Mouse (Mus musculus): ENCODE measurements around the gene Sik3. TPM values are rescaled to one million over a fixed set of nuclear protein-coding genes. Genes with fewer than 3 reads are reported as not detected.
"Not testable (repeated sequence)": the region's sequence is repeated elsewhere in the genome, so short reads cannot be mapped to it uniquely, and the experiment has no call there.

Gene Sik3
- polyA plus RNA-seq, 1 experiment from 2014 or later: 8.4 TPM

- Histone ChIP-seq H3K4me1 (peaks cover 50% of the 10 kb centered on the region), H3K27ac (replicated peaks) (peak overlapping the region; percentile 24; the same call in 1 of the 2 replicates), H3K27me3 (replicated peaks; ENCODE audit: low read depth, poor library complexity, severe bottlenecking) (no peaks in the 10 kb centered on the region), H3K9me3 (no peaks in the 10 kb centered on the region), H3K36me3 (replicated peaks) (peaks cover 3% of the 10 kb centered on the region; the same call in 1 of the 2 replicates), H3K4me3 (no peak overlapping the region)
- DNase-seq (ENCODE audit: low spot score): no peak
- 73% methylated on average over 2 of the region's 2 CpGs for WGBS
Observed at GRCm38 (mm10) chr9:46150890-46151703, 138.5 kb downstream of the Sik3 start.

DNA sequence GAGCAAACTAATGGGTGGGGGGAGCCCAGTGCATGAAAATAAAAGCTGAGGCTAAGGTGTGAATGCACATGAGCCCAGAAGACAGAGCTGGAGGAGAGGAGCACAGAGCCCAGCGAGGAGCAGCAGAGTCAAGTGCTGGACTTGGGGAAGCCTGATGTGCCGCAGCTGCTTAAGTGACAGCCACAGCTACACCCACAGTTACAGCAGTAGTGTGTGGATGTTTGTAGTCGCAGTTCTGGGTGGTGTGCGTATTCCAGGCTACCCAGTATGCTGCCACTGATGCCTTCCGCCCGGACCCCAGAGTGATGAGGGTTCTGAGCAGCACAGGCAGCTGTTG lies 139.1 kb downstream of the Sik3 start:
- 88% methylated on average over 6 of the region's 6 CpGs for WGBS
- DNase-seq (ENCODE audit: low spot score): no peak
- Histone ChIP-seq H3K4me3 (no peak overlapping the region), H3K27ac (replicated peaks) (peak overlapping the region; percentile 24; the same call in 1 of the 2 replicates), H3K4me1 (peaks cover 44% of the 10 kb centered on the region), H3K9me3 (no peaks in the 10 kb centered on the region), H3K27me3 (replicated peaks; ENCODE audit: low read depth, poor library complexity, severe bottlenecking) (no peaks in the 10 kb centered on the region), H3K36me3 (replicated peaks) (peaks cover 3% of the 10 kb centered on the region; the same call in 1 of the 2 replicates)

- no peaks in the 10 kb centered on the region for H3K27me3 ChIP-seq (replicated peaks; ENCODE audit: low read depth, poor library complexity, severe bottlenecking)
- H3K4me3 ChIP-seq: no peak overlapping the region
- WGBS: 74% methylated on average over 8 of the region's 8 CpGs
- DNase-seq (ENCODE audit: low spot score): no peak
- no peaks in the 10 kb centered on the region for H3K9me3 ChIP-seq
- peaks cover 3% of the 10 kb centered on the region; the same call in 1 of the 2 replicates for H3K36me3 ChIP-seq (replicated peaks)
- no peak overlapping the region for H3K27ac ChIP-seq (replicated peaks)
- H3K4me1 ChIP-seq: peaks cover 40% of the 10 kb centered on the region
Observed at GRCm38 (mm10) chr9:46152067-46153015, 139.7 kb downstream of the Sik3 start.

DNA sequence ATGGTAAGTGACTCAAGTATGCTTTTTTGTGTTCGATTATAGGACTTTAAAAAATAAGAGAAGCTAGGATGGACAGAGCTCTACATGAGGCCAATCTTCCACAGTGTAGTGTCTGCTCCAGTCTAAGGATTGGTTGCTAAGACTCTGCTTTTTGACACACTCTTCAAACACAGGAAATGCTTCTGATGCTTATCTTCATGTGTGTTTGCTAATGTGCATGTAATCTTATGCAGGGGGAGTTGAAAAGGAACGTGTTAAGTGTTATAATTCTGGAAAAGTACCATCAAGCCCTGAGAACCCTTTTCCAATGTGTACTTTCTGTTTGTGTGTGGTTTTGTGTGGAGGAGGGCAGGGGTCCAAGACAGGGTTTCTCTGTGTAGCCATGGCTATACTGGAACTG lies 141.8 kb downstream of the Sik3 start:
- Histone ChIP-seq H3K36me3 (replicated peaks) (peaks cover 3% of the 10 kb centered on the region; the same call in 1 of the 2 replicates), H3K27me3 (replicated peaks; ENCODE audit: low read depth, poor library complexity, severe bottlenecking) (no peaks in the 10 kb centered on the region), H3K9me3 (no peaks in the 10 kb centered on the region), H3K4me1 (peaks cover 37% of the 10 kb centered on the region), H3K4me3 (no peak overlapping the region), H3K27ac (replicated peaks) (no peak overlapping the region)
- 82% methylated on average over 2 of the region's 2 CpGs for WGBS
- DNase-seq (ENCODE audit: low spot score): no peak

GRCm38 (mm10) chr9:46155026-46155425 lies 142.4 kb downstream of the Sik3 start:
- H3K4me3 ChIP-seq: no peak overlapping the region
- no peak overlapping the region for H3K27ac ChIP-seq (replicated peaks)
- no peak for DNase-seq (ENCODE audit: low spot score)
- no peaks in the 10 kb centered on the region for H3K9me3 ChIP-seq
- no peaks in the 10 kb centered on the region for H3K27me3 ChIP-seq (replicated peaks; ENCODE audit: low read depth, poor library complexity, severe bottlenecking)
- H3K4me1 ChIP-seq: peaks cover 32% of the 10 kb centered on the region
- H3K36me3 ChIP-seq (replicated peaks): peaks cover 3% of the 10 kb centered on the region; the same call in 1 of the 2 replicates
- 78% methylated on average over 4 of the region's 4 CpGs for WGBS

- not testable (repeated sequence) for H3K27me3 ChIP-seq (replicated peaks; ENCODE audit: low read depth, poor library complexity, severe bottlenecking); H3K4me3 ChIP-seq; H3K36me3 ChIP-seq (replicated peaks); DNase-seq (ENCODE audit: low spot score); H3K9me3 ChIP-seq; H3K27ac ChIP-seq (replicated peaks)
- 95% methylated on average over 8 of the region's 8 CpGs for WGBS
- peaks cover 29% of the 10 kb centered on the region for H3K4me1 ChIP-seq
Observed at GRCm38 (mm10) chr9:46155818-46156217, 143.2 kb downstream of the Sik3 start.

- H3K36me3 ChIP-seq (replicated peaks): peaks cover 11% of the 10 kb centered on the region; the same call in 1 of the 2 replicates
- H3K27ac ChIP-seq (replicated peaks): no peak overlapping the region
- H3K4me1 ChIP-seq: peaks cover 20% of the 10 kb centered on the region
- no peaks in the 10 kb centered on the region for H3K9me3 ChIP-seq
- DNase-seq (ENCODE audit: low spot score): no peak
- WGBS: 63% methylated on average over 4 of the region's 4 CpGs
- H3K27me3 ChIP-seq (replicated peaks; ENCODE audit: low read depth, poor library complexity, severe bottlenecking): no peaks in the 10 kb centered on the region
- no peak overlapping the region for H3K4me3 ChIP-seq
Observed at GRCm38 (mm10) chr9:46156711-46157110, 144.1 kb downstream of the Sik3 start.

- DNase-seq (ENCODE audit: low spot score): no peak
- 91% methylated on average over 4 of the region's 4 CpGs for WGBS
Observed at GRCm38 (mm10) chr9:46158273-46158813, 145.7 kb downstream of the Sik3 start.

GRCm38 (mm10) chr9:46163430-46163829 lies 150.8 kb downstream of the Sik3 start:
- no peak overlapping the region for H3K27ac ChIP-seq (replicated peaks)
- WGBS: 77% methylated on average over 8 of the region's 8 CpGs
- peaks cover 12% of the 10 kb centered on the region; the same call in 1 of the 2 replicates for H3K36me3 ChIP-seq (replicated peaks)
- no peak overlapping the region for H3K4me3 ChIP-seq
- peaks cover 5% of the 10 kb centered on the region for H3K4me1 ChIP-seq
- H3K9me3 ChIP-seq: no peaks in the 10 kb centered on the region
- no peaks in the 10 kb centered on the region for H3K27me3 ChIP-seq (replicated peaks; ENCODE audit: low read depth, poor library complexity, severe bottlenecking)
- no peak for DNase-seq (ENCODE audit: low spot score)

More at GRCm38 (mm10) chr9:46158273-46158813, 145.7 kb downstream of the Sik3 start:
- Histone ChIP-seq H3K36me3 (replicated peaks) (peaks cover 11% of the 10 kb centered on the region; the same call in 1 of the 2 replicates), H3K27me3 (replicated peaks; ENCODE audit: low read depth, poor library complexity, severe bottlenecking) (no peaks in the 10 kb centered on the region), H3K9me3 (no peaks in the 10 kb centered on the region), H3K27ac (replicated peaks) (no peak overlapping the region), H3K4me3 (no peak overlapping the region), H3K4me1 (peaks cover 13% of the 10 kb centered on the region)

DNA sequence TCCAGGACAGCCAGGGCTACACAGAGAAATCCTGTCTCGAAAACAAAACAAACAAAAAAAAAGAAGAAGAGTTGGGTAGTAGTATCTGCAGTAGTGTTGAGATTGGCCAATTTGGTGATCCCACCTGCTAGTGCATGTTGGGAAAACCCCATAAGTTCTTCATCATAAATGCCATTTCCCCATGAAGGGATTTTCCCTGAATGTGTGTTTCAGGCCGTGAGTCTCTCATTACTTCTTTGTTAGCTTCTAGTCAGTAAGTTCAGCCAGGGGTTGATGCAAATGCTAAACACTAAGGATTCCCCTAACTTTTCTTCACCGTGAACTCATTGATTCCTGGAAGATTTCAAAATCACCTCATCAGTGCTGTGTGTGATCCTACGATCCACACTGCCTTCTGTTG lies 156.2 kb downstream of the Sik3 start:
- Histone ChIP-seq H3K9me3 (no peaks in the 10 kb centered on the region), H3K27me3 (replicated peaks; ENCODE audit: low read depth, poor library complexity, severe bottlenecking) (no peaks in the 10 kb centered on the region), H3K4me3 (no peak overlapping the region), H3K27ac (replicated peaks) (no peak overlapping the region), H3K4me1 (peaks cover 18% of the 10 kb centered on the region), H3K36me3 (replicated peaks) (0 out of 2 replicates have a peak, but pooled peaks cover 4% of the 10 kb centered on the region)
- DNase-seq (ENCODE audit: low spot score): no peak
- WGBS: 90% methylated on average over 4 of the region's 4 CpGs

DNA sequence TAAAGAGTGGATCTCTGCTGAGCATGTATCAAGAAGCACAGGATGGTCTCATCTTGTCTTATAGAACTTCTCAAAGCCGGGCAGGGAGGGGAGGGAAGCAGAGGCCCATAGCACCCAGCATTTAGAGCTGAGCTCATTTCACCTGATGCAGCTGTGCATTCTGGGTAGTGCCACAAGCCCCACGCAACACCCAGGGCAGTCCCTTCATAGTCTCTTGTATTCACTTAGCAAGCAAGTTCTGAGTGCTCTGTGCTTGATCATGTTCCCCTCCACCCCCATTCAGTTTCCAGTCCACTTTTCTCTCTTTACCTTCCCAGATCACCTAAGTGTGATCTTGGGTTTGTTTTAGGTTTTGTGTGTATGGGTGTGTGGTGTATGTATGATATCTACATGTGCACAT lies 159.6 kb downstream of the Sik3 start:
- Histone ChIP-seq H3K4me1 (peaks cover 33% of the 10 kb centered on the region), H3K27ac (replicated peaks) (no peak overlapping the region), H3K36me3 (replicated peaks) (0 out of 2 replicates have a peak, but pooled peaks cover 4% of the 10 kb centered on the region), H3K27me3 (replicated peaks; ENCODE audit: low read depth, poor library complexity, severe bottlenecking) (no peaks in the 10 kb centered on the region), H3K9me3 (no peaks in the 10 kb centered on the region), H3K4me3 (no peak overlapping the region)
- WGBS: 79% methylated on average over 2 of the region's 2 CpGs
- DNase-seq (ENCODE audit: low spot score): no peak

- no peaks in the 10 kb centered on the region for H3K9me3 ChIP-seq
- peaks cover 33% of the 10 kb centered on the region for H3K4me1 ChIP-seq
- DNase-seq (ENCODE audit: low spot score): no peak
- H3K27ac ChIP-seq (replicated peaks): no peak overlapping the region
- no peaks in the 10 kb centered on the region for H3K27me3 ChIP-seq (replicated peaks; ENCODE audit: low read depth, poor library complexity, severe bottlenecking)
- peaks cover 7% of the 10 kb centered on the region for H3K36me3 ChIP-seq (replicated peaks)
- no peak overlapping the region for H3K4me3 ChIP-seq
- 53% methylated on average over 2 of the region's 2 CpGs for WGBS
Observed at GRCm38 (mm10) chr9:46172953-46173352, 160.3 kb downstream of the Sik3 start.
